Mouse (Mus musculus): Measurements from ENCODE around the gene Lpar1.

Gene Lpar1

GRCm38 (mm10) chr4:58553631-58554358 is at the start of gene Lpar1:
Lpar1 (minus strand) TSS chr4:58553898.
- no peak for DNase-seq

DNA sequence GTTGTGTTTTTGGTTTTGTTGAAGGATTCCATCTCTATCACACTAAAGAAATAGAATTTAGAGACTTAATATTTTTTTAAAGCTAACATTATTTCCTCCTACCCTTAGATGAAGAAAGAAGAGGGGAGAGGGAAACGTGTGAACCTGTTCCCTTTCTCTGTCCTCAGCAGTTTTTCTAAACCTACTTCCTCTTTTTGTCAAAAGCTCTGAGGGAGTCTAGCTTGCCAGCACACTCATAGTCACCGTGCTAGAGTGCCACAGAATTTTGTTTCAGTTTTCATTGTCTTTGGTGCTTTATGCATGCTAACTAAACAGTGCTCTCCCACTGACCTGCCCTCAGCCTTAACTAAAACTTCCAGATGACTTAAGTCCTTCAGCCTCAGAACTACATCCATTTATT is 32.2 kb upstream of the Lpar1 start:
- no peak for DNase-seq

- DNase-seq: no peak
Observed at GRCm38 (mm10) chr4:58581191-58581590, 27.5 kb upstream of the Lpar1 start.

DNA sequence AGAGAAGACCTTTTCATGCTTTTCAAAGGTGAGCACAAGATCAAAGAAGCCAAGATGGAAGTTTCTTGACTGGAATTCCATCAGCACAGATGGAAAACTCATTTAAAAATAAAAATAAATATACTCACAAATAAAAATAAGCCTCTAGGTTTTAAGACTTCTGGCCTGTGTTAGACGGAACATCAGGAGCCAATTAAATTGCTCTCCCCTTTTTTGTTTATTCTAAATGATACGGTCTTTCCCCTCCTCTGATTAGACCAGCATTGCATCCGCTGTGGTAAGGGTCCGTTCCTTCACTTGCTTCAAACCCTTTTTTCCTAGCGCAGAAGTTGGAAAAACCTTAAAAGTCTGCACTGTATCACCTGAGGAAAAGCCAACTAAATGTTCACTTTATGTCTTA is 26.8 kb upstream of the Lpar1 start:
- DNase-seq: no peak

DNA sequence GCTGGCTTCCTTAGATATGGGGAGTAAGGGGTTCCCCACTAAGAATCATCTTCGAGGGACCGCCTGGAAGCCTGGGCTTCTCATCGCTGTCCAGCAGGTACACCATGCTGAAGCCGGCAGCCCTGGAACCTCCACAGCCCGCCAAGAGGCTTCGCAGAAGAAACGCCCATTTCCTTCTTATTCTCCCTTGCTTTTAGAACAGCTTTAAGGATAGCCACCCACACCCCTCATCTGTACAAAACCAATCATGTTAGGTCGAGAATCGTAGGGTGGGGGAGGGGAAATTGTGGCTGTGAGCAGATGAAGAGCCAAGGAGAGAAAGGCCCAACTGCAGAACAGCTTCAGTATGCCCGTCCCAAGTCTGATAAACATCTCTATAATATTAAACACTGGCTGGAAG is 26.4 kb upstream of the Lpar1 start:
- DNase-seq: no peak

DNA sequence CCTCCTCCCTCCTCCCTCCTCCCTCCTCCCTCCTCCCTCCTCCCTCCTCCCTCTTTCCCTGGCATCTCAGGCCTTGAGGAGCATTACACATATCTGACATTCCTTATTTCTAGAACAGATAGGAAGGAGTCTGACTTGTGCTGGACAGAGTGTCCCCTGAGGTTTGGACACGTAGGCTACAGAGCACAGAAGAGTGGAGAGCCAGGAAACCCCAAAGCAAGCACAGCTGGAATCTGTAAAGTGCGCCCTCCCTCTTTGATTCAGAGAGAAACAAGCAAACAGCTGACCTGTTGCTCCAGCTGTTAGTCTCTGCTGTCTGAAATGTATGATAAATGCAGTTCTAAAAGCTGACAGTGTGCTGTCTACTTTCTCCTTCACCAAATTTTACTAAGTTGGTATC is 24.8 kb upstream of the Lpar1 start:
- DNase-seq: no peak

GRCm38 (mm10) chr4:58577382-58578048 is 23.8 kb upstream of the Lpar1 start:
- no peak for DNase-seq

DNA sequence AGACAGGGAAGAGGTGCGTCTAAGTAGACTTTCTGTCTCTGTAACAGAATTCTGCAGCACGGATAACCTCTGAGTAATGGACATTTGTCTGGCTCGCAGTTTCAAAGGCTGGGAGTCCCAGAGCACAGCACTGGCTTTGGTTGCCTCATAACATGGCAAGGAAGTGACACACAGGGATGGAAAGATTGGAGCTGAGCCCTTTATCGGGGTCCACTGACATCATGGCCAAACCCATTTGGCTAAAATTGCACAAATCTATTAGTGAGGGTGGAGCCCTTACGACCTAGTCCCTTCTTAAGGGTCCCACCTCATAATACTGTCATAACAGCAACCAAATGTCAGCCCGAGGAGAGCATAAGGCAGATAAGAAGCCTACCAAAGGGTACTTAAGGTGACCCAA is 22.1 kb upstream of the Lpar1 start:
- DNase-seq: no peak

GRCm38 (mm10) chr4:58574024-58574423 is 20.3 kb upstream of the Lpar1 start:
- no peak for DNase-seq

DNA sequence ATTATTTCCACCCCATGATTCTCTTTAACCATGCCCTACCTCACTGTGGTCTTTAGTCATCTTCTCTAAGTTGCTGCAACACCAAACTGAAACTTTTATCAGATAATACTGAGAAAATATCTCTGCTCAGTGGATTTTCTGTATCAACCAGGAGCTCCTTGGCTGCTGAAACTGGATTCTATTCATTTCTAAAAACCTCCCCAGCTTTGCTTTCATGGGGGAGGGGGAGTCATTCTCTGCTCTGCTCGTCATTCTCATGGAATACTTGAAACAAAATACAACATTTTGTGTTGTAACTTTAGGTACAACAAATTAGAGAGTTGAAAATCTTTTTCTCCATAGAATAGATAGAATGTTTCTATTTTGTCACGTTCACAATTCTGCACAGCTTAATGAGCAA is 18.7 kb upstream of the Lpar1 start:
- DNase-seq: no peak

DNA sequence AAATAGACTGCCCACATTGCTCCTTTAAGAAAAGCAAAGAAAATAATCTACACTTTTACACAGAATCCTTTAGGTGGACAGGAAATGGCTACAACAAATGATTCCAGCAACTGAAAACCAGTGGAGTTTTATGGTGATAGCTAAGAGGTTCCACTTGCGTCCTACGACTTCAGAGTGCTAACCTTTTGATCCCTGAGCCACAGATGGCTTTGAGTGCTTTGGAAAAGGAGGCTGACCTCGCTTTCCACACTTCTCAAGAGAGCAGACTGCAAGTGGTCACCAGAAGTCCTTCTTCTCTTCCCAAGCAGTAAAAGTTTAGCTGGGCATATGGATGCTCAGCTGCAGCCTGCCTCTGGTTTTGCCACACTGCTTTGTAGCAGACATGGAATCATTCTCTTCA is 18.0 kb upstream of the Lpar1 start:
- no peak for DNase-seq

GRCm38 (mm10) chr4:58571232-58571631 is 17.5 kb upstream of the Lpar1 start:
- DNase-seq: no peak

- DNase-seq: no peak
Observed at GRCm38 (mm10) chr4:58568486-58568885, 14.8 kb upstream of the Lpar1 start.

DNA sequence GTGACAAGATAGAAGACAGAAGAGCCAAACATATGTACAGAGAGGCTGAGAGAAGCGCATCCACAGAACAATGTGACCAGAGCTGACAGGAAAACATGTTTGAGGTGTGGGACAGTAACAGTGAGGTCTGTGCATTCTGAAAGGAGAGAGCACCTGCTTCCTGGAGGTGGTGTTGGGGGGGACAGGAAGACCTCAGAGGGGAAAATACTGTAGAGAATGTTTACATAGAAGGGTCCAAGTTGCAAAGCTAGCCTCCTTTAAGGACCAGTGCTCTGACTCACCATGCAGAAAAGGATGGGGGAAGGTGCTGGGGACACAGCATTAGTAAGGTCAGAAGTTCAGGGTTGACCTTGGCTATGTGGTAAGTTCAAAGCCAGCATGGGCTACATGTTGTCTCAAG is 9.1 kb upstream of the Lpar1 start:
- DNase-seq: no peak

GRCm38 (mm10) chr4:58557001-58557400 is 3.3 kb upstream of the Lpar1 start:
- DNase-seq: no peak

DNA sequence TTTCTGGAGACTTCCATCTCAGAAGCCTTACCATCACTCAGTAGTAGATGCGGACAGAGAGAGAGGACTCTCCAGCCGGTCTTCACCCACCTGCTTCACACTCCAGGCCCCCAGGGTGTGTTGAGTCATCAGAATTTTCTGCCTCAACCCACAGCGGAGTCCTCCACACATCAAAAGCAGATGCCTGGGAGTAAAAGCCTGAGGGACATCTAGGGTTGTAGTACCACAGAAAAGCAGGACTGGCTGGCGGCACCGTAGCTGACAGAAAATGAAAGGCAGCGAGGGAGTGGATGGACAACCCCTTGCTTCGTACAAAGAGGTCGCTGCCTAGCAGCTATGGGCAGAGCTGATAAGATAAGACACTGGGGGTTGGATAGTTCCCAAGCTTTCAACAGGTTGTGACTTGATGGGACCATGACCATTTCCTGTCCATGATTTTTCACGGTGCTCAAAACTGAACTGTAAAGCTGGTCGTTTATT is 701 bp upstream of the Lpar1 start:
- no peak for DNase-seq

DNA sequence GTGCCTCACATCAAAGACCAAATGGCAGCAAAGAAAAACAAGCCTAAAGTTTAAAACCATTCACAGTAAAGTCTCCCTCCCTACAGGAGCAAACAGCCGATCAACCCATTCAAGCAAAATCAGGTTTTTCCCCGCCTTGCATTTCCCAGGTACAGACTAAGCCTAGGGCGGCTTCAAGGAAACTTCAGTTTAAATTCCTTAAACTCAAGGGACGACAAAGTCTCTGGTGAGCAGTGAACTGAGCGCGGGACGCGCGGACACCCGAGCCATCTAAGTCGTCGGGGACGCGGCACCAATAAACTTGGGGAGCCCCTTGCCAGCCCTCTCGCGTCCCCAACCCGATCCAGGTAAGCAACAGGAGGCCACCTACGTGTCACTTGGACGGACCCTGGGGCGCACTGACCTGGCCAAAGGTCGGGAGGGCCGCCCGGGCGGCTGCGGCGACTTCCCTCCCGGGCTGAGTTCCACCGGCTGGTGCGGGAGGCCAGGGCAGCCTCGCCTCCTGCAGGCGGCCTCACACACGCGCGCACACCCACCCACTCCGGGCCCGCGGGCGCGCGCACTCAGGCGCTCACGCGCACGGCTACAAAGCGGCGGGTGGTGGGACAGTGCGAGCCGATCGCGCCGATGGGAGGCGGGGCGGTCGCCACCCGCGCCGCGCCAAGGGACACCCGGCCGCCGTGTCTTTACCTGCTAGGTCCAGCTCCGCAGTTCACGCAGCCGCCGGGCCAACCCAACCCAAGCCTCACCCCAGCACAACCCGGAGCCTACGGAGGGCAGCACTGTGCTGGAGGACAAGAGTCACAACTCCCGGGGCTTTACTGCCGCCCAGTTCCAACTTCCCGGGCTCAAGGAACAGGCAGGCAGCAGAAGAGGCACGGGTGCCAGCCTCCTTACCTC is 717 bp downstream of the Lpar1 start:
- DNase-seq: peak; percentile 77

DNA sequence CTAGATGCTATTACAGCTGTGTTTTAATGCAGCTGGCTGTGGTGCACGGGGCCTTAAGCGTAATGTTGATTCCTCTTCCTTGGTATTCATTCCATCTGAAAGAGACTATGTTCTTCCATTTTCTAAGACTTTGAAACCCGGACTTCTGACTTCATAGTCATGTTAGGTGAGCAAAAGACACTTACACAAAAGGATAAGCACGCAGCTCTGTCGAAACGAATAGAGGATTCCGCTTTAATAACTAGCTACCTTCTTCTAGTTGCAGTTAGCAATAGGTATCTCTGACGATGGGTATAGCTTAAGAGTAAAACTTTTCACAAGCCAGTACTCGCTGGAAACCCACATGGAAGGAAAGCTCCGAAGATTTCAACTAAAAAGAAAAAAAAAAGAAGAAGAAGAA is 1.5 kb downstream of the Lpar1 start:
- DNase-seq: no peak

- peak; percentile 59 for DNase-seq
Observed at GRCm38 (mm10) chr4:58551820-58552219, 1.9 kb downstream of the Lpar1 start.

GRCm38 (mm10) chr4:58547725-58548124 is 6.0 kb downstream of the Lpar1 start:
- no peak for DNase-seq

- DNase-seq: no peak
Observed at GRCm38 (mm10) chr4:58547273-58547565, 6.5 kb downstream of the Lpar1 start.

GRCm38 (mm10) chr4:58546441-58547272 is 7.0 kb downstream of the Lpar1 start:
- no peak for DNase-seq

GRCm38 (mm10) chr4:58545888-58546432 is 7.7 kb downstream of the Lpar1 start:
- DNase-seq: peak; percentile 56
